Mouse (Mus musculus) C2C12 (cell line): ENCODE measurements around the gene Gemin8.

Source experiments
- CEBPB ChIP-seq: IDR thresholded peaks from one replicate; pipeline ENCODE4 v1.6.1; 2011; ENCODE audit warnings: low read depth, mild to moderate bottlenecking, control low read depth, moderate library complexity
- CTCF ChIP-seq: IDR thresholded peaks from one replicate; pipeline ENCODE4 v1.5.1; 2011; ENCODE audit not compliant: control insufficient read depth, insufficient read depth, insufficient read length
- MAX ChIP-seq: IDR thresholded peaks from one replicate; pipeline ENCODE4 v1.6.1; 2011; ENCODE audit warnings: mild to moderate bottlenecking, control low read depth
- MYOD1 ChIP-seq: IDR thresholded peaks from one replicate; pipeline ENCODE4 v1.6.1; 2011; ENCODE audit warnings: low read depth; ENCODE audit not compliant: control insufficient read depth, insufficient read length

DNA sequence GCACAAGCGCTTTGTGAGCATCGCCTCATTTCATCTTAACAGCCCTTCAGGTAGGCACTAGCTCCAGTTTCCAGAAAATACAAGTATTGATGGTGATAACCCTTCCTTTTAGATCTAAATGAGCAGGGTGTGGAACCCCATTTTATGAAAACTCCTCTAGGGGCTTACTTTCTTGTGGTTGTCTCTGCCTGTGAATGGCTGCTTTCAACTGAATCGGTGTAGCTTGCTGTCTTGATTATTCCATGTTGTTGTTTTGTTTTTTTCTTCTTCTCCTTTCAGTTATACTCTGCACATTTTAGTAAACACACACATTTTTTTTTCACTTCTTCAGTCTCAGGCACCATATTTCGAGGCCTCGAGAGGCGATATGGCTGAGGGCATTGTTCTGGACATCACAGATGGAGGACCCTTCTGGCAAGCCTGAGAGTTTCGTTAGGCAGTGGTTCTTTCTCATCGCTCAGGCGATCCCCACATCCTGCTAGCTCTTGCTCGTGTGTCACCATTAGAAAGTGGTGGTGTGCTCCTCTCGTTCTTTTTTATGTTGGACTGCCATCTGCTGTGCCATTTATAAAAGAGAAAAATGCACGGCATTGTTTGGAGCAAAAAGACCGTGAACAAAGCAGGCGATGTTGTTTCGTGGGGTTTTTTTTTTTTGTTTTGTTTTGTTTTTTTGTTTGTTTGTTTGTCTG lies 23.0 kb upstream of the Gemin8 start:
- TF ChIP-seq MAX (no peak), CTCF (no peak), CEBPB (no peak), MYOD1 (no peak)
